Mouse (Mus musculus) Muller cell, postnatal 12 days (primary cell): ENCODE results near the gene Cmss1.
A peak's percentile ranks its signal among the peaks of the same experiment; 100 is the strongest.

Experiments used
- DNase-seq: peaks from one replicate; pipeline ENCODE4 v3.0.0-alpha.2; 2015; ENCODE audit errors: inconsistent ontology term

Cmss1 gene

GRCm38 (mm10) chr16:57515636-57516035 is 91.0 kb downstream of the Cmss1 start:
- DNase-seq, result no peak

DNA sequence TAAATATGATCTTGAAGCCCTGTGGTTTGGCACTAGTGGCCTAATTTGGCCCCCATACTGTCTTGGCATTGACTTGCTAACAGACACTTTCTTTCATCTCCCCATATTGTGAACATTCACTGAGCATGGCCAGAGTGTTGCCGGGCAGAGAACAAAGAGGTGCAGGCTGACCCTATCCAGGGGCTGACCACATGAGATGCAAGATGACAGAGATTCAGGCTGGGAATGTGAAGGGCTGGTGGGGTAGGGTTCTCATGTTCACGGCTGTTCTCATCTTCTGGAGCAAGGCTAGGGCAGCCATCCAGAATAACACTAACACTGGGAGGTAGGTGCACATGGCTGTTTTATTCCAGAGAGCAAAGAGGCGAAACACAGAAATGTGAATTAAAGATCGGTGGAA is 92.3 kb downstream of the Cmss1 start:
- DNase-seq, result peak; percentile 55

DNA sequence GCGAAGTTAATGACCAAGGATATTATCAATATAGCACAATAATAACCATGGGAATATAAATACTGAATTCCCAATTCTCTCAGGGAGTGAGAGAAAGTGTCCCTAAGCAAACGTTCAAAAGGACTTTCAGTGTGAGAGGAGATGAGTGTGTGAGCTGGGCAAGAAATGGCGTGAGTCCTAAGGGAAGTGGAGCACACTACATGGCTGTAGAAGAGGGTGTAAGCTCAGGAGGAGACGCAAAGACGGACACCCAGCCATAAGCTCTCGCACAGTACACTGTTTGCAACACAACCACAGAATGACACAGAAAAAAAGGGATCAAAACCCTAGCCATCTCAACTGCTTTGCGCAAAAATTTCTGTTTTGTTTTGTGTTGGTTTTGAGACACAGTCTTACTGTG is 93.1 kb downstream of the Cmss1 start:
- no peak for DNase-seq

- DNase-seq, result no peak
Observed at GRCm38 (mm10) chr16:57509099-57509498, 97.6 kb downstream of the Cmss1 start.

GRCm38 (mm10) chr16:57508351-57508750 is 98.3 kb downstream of the Cmss1 start:
- no peak for DNase-seq

DNA sequence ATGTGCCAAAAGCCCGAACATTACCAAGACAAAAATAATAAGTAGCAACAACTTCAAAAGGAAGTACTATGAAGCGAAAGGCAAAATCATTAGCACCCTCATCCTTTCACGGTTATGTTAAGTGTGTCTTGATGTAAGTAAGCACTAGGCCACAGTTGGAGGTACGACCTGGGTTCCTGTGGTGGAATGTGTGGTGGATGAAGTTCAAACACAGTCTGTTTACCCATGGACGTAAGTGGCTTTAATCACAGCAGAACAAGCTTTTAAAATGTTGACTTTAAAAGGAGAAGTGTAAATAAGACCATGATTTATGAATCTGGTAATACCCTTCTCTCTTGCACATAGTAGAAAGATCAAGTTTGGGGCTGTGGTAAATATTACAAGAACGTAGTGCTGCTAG is 100.5 kb downstream of the Cmss1 start:
- no peak for DNase-seq

DNA sequence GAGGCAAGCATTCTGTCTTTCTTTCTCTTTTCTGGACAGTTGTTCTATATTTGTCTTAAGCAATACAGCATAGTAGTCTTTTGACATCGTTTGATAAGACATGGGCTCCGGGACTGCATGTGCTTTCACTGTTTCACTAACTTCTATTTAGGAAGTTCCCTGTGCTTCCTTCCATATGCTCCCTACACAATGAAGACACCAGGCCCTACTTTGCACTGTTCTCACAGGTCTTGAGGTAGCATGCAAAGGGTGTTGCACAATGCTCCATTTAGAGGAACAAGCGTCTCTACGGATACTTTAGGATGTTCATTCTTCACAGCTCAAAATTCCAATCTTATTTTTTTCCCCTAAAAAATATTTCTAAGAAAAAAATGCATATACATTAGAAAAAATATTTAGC is 101.9 kb downstream of the Cmss1 start:
- DNase-seq, result no peak

DNA sequence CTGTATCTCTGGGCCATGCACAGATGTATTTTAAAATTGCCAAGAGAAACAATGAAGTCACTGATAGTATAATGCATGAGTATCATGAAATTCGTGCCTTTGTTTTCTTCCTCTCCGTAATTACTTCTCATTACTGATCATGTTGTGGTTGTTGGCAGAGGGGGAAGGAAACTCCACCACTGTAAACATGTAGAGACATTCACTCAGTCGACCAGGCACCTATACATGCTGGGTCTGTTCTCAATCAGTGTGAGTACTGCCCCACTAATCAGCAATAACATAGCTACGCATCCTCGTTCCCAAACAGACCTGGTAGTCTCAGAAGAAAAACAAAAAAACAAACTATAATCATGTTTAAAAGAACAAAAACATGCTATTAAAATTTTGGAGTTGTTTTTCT is 103.9 kb downstream of the Cmss1 start:
- DNase-seq, result no peak

DNA sequence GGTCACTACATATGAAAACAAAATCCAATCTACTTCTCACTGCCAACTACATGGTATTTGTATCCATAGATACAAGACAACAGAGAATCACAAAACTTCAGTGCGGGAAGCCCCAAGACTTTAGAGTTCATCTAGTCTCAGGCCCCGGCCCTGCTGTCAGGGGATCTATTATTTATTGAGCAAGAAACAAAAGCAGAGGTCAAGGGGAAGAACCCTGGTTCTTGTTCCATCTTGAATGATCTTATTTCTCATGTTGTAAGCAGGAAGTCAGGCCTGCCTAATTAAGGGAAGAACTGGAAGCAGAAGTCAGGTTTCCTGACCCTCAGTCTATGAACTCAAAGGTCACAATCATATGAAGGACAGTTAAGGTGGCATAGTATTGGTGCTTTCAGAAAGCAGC is 104.4 kb downstream of the Cmss1 start:
- no peak for DNase-seq

GRCm38 (mm10) chr16:57500851-57501250 is 105.8 kb downstream of the Cmss1 start:
- DNase-seq, result no peak

GRCm38 (mm10) chr16:57496437-57497173 is 110.1 kb downstream of the Cmss1 start:
- peak; percentile 83 for DNase-seq

DNA sequence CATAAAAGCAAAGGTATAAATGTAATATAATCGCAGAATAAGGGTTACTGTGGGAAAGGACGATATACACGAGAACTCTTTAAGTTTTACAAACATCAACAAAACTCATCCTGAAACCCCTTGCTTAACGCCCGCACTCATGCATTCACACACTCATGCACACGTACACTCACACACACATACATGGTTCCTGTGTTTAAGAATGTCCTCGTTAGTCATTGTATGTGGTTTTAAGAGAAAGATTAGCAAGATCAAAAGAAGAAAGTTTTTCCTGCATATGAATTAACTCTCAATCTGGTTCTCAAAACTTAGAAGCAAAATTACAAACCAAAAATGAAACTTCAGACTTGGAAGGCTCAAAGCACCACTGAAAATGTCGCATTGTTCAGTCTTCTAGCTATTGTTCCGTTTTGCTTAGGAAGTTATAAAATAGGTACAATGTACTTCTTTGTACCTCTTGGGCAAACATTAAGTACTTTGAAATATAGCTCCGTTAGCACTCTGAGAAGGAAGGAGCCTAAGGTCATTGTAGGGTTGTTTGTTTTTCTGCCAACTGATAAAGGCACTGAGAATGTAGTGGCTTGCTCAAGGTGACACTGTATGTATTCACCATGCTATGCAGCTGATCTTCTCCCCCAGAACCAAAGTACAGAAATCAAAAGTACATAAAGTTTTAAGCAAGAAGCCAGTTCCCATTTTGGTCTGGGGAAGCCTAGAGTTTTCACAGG is 111.0 kb downstream of the Cmss1 start:
- no peak for DNase-seq

GRCm38 (mm10) chr16:57491853-57492252 is 114.8 kb downstream of the Cmss1 start:
- no peak for DNase-seq

- no peak for DNase-seq
Observed at GRCm38 (mm10) chr16:57490691-57491090, 116.0 kb downstream of the Cmss1 start.

GRCm38 (mm10) chr16:57488661-57489060 is 118.0 kb downstream of the Cmss1 start:
- DNase-seq, result no peak

DNA sequence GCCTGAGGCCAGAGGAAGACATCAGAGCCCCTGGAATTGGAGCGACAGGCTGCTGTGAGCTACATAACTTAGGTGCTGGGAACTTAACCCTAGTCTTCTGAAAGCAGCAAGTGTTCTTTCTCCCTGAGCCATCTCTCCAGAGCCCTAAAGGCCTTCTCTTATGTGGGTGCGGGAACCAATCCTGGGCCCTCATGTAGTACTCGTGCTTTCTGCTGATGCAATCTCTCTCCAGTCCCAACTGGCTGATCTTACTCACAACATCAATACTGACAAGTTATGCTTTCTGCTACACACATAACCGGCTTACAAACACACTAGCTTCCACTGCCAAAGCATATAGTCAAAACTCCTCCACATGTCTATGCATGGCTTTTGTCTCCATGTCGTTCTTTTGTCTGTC is 120.4 kb downstream of the Cmss1 start:
- no peak for DNase-seq

GRCm38 (mm10) chr16:57485265-57485664 is 121.4 kb downstream of the Cmss1 start:
- DNase-seq, result no peak

DNA sequence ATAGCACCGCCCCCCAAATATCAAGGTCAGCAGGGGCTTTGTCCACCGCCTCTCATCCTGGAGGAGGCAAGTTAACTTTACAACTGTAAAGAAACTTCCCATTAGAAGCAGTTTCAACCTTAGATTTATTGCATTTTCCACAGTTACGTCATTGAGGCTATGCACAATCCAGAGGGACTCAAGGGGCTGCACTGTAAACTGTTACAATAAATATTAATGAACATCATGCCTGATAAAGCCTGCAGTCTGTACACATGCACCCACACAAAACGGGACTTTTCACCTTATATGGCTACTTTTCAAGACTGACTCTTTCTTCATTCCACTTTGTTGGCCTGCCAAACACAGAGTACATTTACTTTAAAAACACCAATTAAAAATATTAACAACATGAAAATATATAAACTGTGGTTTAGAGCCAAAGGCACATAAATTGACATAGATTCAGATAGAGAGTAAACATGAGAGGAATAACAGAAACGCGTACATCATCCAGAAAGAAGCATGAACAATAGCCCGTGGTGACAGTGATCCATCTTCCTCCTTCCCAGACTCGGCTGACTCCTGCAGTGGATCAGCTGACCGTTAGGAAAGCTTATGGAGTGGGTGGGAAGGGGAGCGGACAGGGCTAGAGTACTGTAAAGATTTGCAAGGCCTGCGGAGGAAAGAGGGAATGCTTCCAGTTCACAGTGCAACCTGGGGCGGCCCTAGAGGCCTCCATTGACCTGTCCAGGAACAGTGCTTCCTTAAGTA is 122.4 kb downstream of the Cmss1 start:
- DNase-seq, result no peak

GRCm38 (mm10) chr16:57483503-57483902 is 123.2 kb downstream of the Cmss1 start:
- DNase-seq, result no peak

- peak; percentile 47 for DNase-seq
Observed at GRCm38 (mm10) chr16:57482911-57483310, 123.8 kb downstream of the Cmss1 start.

DNA sequence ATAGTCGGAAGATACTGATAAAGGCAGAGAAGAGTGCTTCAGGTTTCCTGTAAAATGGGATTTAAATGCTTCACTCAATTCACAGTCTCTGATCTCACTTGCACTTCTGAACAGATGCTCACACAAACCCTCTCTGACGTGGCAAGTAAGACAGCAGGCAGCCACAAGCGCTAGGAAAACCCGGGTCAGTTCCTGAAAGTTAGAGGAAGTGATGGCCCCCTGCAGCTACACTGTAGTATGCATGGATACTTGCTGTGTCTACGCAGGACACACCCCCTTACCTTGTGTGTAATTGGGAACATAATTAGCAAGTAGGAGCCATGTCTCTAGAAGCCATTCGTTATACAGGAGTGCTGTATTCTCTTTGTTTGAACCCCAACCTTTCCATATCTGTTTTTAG is 124.4 kb downstream of the Cmss1 start:
- no peak for DNase-seq

DNA sequence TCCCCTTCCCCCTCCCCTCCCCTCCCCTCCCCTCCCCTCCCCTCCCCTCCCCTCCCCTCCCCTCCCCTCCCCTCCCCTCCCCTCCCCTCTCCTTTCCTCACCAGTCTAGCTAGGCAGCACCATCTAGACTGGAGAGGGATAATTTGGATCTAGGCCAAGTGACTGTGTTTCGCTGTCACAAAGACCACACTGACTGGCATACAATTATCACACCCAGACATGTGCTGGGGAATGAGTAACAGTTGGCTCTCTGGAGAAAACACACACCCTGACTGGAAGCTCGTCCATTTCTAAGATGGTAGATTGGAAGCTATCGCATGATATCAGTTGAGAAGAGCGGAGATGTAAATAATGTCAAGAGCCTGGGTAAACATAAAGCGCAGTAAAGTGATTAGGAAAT is 126.9 kb downstream of the Cmss1 start:
- DNase-seq, result no peak

GRCm38 (mm10) chr16:57478451-57478850 is 128.2 kb downstream of the Cmss1 start:
- DNase-seq, result no peak
